Mouse (Mus musculus) brain, embryonic 14.5 days (tissue): Measurements from ENCODE around the gene Als2.

Experiments
- CTCF ChIP-seq: fragments of 200-500 bp; IDR thresholded peaks from 2 replicates; pipeline ENCODE4 v1.5.1; 2012; ENCODE audit warnings: inconsistent platforms, mild to moderate bottlenecking, moderate library complexity, borderline replicate concordance; ENCODE audit not compliant: insufficient read depth, insufficient read length; ENCODE audit errors: extremely low read depth
- POLR2A ChIP-seq: fragments of 200-500 bp; IDR thresholded peaks from 2 replicates; pipeline ENCODE4 v1.6.1; 2012; ENCODE audit warnings: mild to moderate bottlenecking, inconsistent platforms, borderline replicate concordance; ENCODE audit not compliant: poor library complexity, insufficient read depth, insufficient read length, severe bottlenecking; ENCODE audit errors: extremely low read depth

- TF ChIP-seq POLR2A (no peak), CTCF (no peak)
Measured at GRCm38 (mm10) chr1:59183045-59183444, 54.0 kb downstream of the Als2 start.
